Mouse (Mus musculus) small intestine, adult 2 months (tissue): ENCODE measurements around the gene Cacna1g.

Experiments used
- CTCF ChIP-seq: fragments of 200-500 bp; IDR thresholded peaks from 2 replicates; pipeline ENCODE4 v1.5.1; 2012; ENCODE audit warnings: low read depth, mild to moderate bottlenecking, control low read depth, inconsistent platforms, low read length, moderate library complexity, mixed read lengths; ENCODE audit not compliant: insufficient replicate concordance, insufficient read length; ENCODE audit errors: extremely low read depth
- POLR2A ChIP-seq: fragments of 200-500 bp; IDR thresholded peaks from 2 replicates; pipeline ENCODE4 v1.6.1; 2012; ENCODE audit warnings: low read depth, mild to moderate bottlenecking, control low read depth, inconsistent platforms, low read length, moderate library complexity

DNA sequence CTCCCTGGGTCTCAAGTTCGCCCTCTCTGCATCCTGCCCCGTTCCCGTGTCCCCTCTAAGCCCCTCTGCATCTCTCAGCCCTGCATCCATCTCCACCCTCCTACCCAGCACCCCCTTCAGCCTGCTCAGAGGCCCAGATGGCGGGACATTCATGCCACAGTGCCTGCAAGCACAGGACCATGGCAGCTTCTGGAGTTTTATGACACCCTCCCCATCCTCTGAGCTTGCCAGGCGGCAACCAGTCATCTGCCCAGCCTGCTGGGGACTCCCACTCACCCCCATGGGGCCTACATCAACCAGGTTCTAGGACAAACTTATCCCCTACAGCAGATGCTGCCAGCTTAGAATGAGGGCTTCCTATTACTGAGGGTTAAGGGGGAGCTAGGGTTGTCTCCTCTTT lies 19.2 kb downstream of the Cacna1g start:
- no peak for TF ChIP-seq CTCF
- TF ChIP-seq POLR2A: no peak
